Mouse (Mus musculus): ENCODE results near the gene Mpz. TPM values are rescaled to one million over a fixed set of nuclear protein-coding genes. Genes with fewer than 3 reads are reported as not detected.

The Mpz gene
- 10 to 100 TPM in 3 of 4 experiments, 1 to 10 TPM in 1; 5.2 to 26.1 (median 16.9) TPM for total RNA-seq (2022)

DNA sequence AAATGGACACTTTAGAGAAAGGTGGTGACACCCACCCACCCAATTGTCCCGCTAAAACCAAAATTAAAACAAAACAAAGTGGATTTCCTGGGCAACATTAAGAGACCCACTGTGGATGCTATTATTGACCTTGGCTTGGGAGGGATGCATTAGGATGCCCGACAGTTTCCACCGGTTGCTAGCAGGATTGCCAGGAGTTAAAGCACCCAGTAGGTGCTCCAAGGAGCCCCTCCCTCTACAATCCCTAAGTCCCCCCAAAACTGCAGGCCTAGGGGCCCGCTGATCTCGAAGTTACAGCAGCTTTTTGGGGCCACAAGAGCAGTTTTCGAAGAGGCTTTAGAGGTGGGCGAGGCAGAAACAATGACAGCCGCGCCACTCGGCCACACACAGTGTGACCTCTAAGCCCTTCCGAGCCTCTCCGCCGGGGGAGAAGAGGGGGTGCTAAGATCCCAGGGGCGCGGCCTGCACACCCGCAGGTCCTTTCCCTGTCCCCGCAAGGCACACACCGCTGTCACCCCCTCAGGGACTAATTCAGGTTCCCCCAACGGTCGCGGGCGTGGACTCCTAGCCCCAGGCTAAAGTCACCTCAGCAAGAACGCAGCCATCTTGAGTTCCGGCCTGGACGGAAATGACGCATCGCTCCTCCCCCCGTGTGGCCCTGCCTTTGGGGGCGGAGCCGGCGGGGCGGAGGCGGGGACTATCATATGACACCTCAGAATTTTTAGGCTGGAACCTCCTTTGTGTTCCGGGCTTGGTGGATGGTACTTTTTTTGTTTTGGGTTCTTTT is at the start of gene Mpz, which contains the start of gene Sdhc:
TSS of gene Mpz (plus strand) at position 738 of the 787 bp plus-strand sequence.
TSS of gene Sdhc (minus strand) at position 630 of the 787 bp plus-strand sequence.
- peak; percentile 93 to 96 for DNase-seq (ENCODE audit: low spot score in 2 of 2)

DNA sequence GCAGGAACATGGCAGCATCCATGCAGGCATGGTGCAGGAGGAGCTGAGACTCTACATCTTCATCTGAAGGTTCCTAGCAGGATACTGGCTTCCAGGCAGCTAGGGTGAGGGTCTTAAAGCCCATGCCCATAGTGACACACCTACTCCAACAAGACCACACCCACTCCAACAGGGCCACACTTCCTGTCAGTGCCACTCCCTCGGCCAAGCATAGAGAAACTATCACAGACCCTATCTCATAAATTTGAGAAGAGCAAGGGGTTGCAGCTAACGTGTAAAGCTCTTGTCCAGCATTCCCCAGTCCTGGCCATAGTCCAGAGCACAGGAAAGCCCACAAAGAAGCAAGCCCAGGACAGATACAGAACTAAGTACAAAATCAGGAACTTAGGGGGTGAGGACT is 49.5 kb upstream of the Mpz start:
- no peak for DNase-seq (ENCODE audit: low spot score in 2 of 2)

- peak; percentile 74 to 79 for DNase-seq (ENCODE audit: low spot score in 2 of 2)
Measured at GRCm38 (mm10) chr1:171101733-171102546, 48.6 kb upstream of the Mpz start.

DNA sequence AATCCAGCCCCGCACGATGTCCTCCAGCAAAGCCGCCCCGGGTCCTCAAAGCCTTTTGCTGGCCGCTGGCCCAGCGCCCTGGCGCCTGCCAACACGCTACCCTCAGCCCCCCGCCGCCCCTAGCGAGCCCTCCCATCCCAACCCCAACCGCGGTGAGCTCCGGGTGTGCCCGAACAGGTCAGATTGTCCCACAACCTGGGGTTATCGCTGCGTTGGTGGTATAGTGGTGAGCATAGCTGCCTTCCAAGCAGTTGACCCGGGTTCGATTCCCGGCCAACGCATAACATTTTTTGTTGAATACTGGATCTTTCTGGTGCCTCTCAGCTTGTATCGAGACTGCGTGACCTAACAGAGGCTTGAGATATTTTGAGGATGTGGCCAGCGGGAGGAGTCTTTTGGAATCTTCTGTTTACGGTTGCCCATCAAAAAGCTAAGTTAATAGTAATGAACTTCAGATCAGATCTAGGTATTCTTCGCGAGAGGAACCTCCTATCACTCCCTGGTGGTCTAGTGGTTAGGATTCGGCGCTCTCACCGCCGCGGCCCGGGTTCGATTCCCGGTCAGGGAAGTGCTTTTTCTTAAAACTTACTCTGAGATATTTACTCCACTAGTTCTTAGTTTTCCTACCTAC is 47.8 kb upstream of the Mpz start:
- DNase-seq (ENCODE audit: low spot score in 2 of 2), result peak; percentile 74 to 78

GRCm38 (mm10) chr1:171103179-171103840 is 47.2 kb upstream of the Mpz start:
- DNase-seq (ENCODE audit: low spot score in 2 of 2), result no peak

DNA sequence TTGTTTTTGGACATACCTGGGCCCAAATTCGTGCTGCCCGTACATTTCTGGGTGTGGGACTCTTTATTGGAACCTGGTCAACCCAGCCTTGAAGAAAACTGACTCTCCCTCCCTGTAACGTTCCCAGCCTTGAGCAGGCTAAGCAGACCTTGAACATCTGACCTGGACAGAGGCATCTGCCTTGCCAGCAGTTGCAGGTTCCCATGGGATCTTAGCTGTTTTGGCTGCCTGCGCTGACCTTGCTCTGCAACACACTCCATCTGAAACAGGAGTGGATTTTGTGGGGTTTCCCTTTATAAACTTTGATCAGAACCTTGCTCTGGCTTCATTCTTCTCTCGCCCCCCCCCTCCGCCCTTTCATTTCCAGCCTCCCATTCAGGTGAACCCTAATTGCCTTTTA is 45.3 kb upstream of the Mpz start:
- no peak for DNase-seq (ENCODE audit: low spot score in 2 of 2)

- no peak for DNase-seq (ENCODE audit: low spot score in 2 of 2)
Measured at GRCm38 (mm10) chr1:171109620-171110019, 40.9 kb upstream of the Mpz start.

DNA sequence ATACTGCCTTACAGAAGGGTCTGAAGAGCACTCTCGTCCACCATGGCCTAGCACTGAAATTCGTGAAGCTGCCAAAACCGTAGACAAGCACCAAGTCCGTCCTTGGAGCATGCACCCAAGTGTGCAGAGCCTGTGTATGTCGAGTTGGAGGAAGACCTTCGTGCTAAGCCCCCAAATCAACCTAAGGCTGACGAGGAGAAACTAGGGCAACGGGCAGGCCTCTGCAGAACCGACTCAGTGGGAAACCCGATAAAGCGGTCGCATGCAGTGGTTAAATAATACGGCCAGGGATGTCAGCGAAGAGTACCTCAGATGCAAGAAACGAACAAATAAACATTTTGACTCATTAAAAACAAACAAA is 39.9 kb upstream of the Mpz start:
- DNase-seq (ENCODE audit: low spot score in 2 of 2), result peak in 1 of 2 experiments; percentile 20

DNA sequence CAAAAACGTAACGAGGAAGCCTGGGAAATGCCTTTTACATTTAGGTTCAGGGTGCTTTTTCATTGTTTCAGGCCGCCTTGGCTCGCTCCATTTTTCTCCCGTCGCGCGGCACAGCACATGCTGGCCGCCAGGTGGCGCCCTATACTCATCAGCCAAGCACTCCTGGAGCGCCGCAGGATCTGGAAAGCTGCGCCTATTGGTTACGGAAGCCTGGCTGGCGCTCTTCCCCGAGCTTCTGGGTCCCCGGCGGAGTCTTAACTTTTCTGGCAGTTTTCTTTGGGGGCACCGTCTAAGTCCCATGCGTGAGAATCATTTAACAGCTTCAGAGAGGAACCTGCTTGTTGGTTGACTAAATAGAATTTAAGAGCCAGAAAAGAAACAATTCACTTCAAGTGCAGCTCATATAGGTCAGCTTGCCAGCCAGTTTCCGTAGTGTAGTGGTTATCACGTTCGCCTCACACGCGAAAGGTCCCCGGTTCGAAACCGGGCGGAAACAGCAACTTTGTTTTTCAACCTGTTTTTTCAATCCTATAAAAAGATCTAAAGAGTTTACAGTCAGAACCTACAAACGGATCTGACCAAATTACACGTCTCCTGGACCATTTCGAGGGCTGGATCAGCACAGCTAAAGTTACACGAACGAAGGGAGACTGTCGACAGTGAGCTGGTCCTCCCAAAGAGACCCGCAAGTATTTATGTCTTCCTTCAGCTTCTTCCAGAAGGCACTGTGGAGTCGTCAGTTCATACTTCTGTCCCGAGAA is 39.3 kb upstream of the Mpz start:
- DNase-seq (ENCODE audit: low spot score in 2 of 2), result peak; percentile 92 to 95

GRCm38 (mm10) chr1:171111781-171112575 is 38.5 kb upstream of the Mpz start:
- DNase-seq (ENCODE audit: low spot score in 2 of 2), result peak; percentile 37 to 51

GRCm38 (mm10) chr1:171112986-171113385 is 37.5 kb upstream of the Mpz start:
- DNase-seq (ENCODE audit: low spot score in 2 of 2), result no peak

DNA sequence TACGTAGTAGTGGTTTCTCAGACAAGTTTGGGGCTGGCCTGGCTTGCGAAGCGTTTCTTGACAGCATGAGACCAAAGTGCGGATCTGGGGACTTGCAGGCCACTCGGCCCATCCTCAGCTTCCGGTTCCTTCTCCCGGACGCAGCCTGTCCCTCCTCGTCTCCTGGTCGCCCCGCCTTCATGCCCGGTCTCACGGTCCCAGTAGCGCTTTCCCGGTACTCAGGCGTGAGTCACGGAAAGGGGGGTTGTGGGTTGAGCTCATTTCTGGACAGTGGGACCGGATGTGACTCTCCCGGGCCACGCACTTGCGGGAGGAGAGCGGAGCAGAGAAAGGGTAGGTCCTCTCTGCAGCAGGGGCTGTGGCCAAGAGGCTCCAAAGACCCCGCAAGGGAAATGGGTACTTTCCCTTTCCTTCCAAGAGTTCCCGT is 36.6 kb upstream of the Mpz start, which contains the start of gene Cfap126:
TSS of gene Cfap126 (plus strand) at position 46 of the 427 bp plus-strand sequence.
- DNase-seq (ENCODE audit: low spot score in 2 of 2), result peak; percentile 88 to 91

DNA sequence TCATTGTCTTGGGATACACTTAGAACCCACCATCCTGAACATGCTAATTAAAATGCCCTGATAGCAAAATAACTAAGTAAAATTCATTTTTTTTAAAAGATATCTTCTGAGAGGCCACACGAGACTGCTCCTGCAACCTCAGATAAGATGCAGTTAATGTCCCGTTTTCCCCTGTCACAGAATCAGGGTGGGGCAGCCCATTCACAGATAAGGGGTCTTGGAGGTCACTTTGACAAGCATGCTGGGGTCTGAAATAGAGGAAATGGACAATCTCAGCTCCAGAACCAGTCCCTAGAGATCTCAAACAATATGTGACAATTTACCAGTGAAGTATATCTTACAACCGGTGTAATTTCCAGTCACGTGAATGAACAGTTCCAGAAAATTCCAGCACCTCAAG is 34.2 kb upstream of the Mpz start:
- no peak for DNase-seq (ENCODE audit: low spot score in 2 of 2)

DNA sequence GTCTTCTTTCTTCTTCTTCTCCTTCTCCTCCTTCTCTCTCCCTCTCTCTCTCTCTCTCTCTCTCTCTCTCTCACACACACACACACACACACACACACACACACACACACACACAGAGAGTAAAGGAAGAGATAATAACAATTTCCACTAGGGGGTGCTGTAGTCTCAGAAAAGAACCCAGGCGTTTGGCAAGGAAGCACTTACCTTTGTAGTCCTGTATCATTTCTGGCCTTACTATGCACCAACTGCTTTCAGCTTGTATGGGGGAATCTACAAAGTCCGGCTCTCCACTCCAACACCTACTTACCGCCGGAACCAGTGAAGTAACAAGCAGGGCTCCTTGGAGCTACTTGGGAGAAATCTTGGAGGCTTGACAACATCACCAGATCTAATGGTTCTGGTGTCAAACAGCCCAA is 32.2 kb upstream of the Mpz start:
- DNase-seq (ENCODE audit: low spot score in 2 of 2), result peak; percentile 16 to 39

DNA sequence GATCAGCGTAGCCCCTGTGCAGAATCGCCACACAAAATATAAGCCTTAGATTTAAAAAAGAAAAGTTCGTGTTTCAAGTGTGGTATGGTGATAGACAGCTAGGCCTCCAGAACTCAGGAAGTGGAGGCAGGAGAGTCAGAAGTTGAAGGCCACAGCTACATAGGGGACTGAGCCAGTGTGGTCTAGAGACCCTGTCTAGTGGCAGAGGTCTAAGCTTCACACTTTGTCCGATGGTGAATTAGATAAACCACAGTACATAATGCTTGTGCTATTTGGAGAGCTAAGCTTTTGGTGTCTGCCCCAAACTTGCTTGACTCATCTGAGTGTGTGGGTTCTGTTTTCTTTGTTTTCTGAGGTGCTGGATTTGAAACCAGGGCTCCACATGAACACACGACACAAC is 31.5 kb upstream of the Mpz start:
- DNase-seq (ENCODE audit: low spot score in 2 of 2), result no peak

DNA sequence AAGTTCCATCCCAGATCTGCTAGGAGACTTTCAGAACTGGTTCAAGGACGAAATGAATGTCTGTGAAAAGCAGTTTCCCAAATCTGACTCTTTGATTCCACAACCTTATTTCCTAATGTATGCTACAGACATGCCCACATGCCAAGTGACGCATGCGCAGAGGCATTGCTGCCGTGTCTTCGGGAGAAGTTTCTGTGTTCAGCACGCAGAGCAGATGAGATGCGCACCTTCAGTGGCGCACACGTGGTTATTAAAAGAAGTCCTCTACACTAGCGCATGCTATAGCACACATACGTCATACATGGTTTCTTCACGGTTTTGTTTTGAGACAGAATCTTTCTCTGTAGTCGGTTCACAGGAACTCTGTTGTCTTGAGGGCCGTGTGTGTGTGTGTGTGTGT is 31.1 kb upstream of the Mpz start:
- DNase-seq (ENCODE audit: low spot score in 2 of 2), result no peak

- no peak for DNase-seq (ENCODE audit: low spot score in 2 of 2)
Measured at GRCm38 (mm10) chr1:171120893-171121292, 29.6 kb upstream of the Mpz start.

DNA sequence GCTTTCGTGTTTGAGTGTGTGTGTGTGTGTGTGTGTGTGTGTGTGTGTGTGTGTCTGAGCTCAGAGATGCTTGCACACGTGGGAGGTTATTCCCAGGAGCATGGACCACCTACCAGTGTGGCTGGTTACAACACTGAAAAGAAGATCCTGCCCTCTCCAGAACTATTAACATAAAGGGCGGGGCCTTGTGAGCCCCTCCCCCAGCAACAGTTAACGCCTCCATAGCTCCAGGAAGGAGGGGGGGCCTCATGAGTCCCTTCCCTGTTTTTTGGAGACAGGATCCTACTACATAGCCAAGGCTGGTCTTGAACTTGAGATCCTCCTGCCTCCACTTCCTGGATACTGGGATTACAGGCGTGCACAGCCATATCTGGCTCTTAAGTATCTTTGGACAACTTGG is 28.7 kb upstream of the Mpz start:
- no peak for DNase-seq (ENCODE audit: low spot score in 2 of 2)

- DNase-seq (ENCODE audit: low spot score in 2 of 2), result no peak
Measured at GRCm38 (mm10) chr1:171122932-171123331, 27.6 kb upstream of the Mpz start.

DNA sequence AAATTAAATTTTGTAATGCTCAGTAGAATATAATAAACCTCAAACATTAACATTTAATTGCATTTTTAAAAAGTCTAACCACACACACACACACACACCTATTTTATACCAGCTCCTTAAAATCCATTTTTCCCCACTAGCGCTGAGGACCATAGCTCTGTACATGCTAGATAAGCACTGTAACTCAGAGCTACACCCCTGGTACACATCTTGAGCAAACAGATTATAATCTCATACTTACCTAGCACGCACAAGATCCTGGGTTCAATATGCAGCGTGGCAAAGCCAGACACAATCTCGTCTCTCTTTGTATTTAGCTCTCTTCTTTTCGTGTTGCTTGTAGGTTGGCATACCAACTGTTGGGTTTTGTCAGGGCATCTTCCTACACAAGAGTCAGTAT is 26.1 kb upstream of the Mpz start:
- no peak for DNase-seq (ENCODE audit: low spot score in 2 of 2)

Measured in gastrocnemius, adult 8-10 months (tissue).